Mouse (Mus musculus): ENCODE data around the gene Olfr1411.

The Olfr1411 gene

DNA sequence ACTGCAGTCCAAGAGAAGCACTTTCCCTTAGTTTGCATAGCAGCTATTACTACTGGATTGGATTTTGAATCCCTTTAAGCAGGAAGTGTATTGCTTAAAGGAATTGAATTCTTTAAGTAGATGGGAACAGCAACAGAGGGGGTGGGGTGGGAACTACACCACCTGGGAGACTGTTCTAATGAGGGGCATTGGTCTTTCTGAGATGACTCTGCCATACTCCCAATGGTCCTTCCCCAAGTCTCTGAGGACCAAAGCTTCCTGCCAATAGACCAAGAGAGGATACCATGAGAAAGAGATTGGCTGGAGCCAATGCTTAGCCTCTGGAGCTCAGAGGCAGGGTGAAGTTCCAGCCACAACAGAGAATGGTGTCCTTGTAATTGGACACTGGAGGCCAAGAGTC lies at the start of gene Olfr1411:
Gene Olfr1411 (plus strand): TSS at position 301 of the 400 bp plus-strand sequence.
- no peak for DNase-seq (ENCODE audit: low read depth, low spot score)

DNA sequence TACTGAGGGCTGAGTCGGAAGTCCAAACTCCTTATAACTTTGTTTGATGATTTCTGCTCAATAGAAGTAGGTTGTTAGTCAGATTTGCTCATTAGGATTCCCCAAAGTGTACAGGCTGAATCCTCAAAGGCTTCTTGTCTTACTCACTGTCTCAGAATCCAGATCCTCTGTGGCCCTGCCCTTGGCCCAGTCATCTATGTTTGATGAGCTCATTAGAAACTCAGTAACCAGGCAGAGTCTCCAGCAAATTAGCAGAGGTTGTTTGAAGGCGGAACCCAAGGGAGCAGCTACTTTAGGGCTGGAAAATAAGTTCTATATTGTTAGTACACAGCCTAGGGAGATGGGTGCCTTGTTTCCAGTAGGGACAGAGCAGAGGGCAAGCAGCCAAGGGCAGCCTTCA lies 48.3 kb upstream of the Olfr1411 start:
- no peak for DNase-seq (ENCODE audit: low read depth, low spot score)

DNA sequence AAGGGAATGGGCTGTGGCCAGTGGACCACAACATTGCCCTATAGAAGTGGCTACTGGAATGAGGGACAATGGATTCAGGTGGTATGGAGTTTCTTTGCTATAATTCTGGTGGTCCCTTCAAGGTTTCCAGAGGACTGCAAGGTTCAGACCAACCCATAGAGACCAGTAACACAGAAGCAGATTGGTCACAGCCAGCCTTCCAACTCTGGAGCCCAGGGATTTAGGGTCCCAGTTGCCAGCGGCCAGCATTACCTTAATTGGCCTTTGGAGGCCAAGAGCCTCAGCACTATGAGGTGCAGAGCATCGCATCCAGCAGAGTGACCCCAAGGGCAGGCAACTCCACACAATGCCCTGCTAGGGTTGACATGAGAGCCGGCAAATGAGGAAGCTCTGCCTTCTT lies 23.2 kb upstream of the Olfr1411 start, which contains the start of gene Olfr1413:
Gene Olfr1413 (plus strand): TSS at position 301 of the 400 bp plus-strand sequence.
- no peak for DNase-seq (ENCODE audit: low read depth, low spot score)

DNA sequence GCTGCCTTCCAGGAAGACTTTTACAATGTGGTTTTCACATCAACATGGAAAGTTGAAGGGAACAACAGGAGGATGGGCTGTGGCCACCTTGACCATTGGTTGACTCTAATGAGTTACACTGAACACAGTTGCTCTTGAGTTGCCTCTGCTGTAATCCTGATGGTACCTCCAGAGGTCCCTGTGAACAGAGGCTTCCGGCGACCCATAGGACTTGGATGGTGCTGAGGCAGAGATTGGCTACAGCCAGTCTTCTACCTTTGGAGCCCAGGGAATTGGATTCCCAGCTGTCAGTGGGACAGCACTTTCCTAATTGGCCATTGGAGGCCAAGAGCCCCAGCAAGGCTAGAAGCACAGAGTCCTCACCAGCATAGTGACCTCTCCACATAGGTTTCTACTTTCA lies 8.7 kb upstream of the Olfr1411 start, which contains the start of gene Olfr1412:
Gene Olfr1412 (plus strand): TSS at position 301 of the 400 bp plus-strand sequence.
- no peak for DNase-seq (ENCODE audit: low read depth, low spot score)

DNA sequence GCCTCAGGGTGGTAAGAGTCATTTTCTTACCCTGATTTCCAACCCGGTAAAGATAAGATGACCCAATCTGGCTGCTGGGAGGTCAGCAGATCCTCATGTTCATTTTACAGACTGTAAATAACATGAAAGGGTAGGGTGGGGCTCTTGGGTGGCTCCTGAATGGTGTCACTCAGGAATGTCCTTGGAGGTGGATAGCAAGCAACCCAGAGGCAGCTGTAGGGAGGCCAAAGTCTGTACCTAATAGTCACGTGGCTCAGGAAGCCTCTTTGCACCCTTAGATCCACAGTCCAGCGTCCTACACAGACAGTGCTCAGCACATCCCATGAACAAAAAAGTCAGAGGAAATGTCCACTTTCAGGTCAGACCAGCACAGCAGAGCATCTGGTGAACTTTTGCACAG lies 1.8 kb downstream of the Olfr1411 start:
- no peak for DNase-seq (ENCODE audit: low read depth, low spot score)

DNA sequence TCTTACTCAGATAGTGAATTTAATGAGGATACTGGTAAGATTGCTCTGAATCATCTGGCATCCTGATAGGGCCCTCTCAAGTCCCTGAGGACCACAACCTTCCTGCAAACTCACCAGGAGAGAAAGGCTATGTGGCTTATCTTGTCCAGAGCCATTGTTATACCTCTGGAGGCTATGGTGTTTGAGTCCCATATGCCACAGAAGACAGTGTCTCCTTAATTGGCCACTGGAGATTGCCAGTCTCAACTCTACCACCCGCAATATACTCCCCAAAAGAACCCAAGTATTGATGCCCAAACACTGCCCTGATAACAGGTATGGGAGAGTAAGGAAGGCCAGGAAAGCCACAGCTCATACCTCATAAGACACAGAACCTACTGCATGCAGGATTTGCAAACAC lies 11.3 kb downstream of the Olfr1411 start, which contains the start of gene Olfr1410:
Gene Olfr1410 (plus strand): TSS at position 301 of the 400 bp plus-strand sequence.
- no peak for DNase-seq (ENCODE audit: low read depth, low spot score)

DNA sequence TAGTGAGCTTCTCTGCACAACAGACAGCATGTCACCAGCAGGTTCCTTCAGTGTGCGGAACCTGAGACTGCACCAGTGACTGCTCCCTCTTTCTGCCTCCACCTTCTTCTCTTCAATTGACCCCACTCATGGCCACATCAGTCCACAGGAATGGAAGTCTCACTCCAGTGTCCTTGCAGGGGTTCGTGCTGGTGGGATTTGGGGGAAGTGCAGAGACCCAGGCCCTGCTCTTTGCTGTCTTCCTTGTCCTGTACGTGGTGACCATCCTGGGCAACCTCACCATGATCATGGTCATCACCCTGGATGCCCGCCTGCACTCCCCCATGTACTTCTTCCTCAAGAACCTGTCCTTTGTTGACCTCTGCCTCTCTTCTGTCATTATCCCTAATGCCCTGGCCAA lies 13.5 kb downstream of the Olfr1411 start:
- no peak for DNase-seq (ENCODE audit: low read depth, low spot score)

DNA sequence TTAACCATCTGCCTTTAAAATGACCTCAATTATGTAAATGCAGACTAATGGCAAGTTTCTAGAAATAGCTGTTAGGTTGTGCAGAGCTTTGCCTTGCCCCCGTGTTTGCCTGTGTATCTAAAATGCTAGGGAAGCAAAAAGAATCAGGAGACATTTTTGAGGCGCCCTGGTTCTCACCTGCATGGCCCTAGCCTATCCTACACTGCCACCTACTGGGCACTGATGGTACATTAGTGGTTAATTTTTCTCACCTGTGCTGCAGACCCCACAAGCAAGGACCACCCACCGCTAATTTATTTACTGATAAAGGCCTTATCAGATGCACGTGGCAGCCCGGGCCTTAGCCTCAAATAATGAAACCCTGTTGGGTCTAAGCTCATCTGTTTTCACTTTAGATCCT lies 16.8 kb downstream of the Olfr1411 start:
- DNase-seq (ENCODE audit: low read depth, low spot score) = peak; percentile 24

DNA sequence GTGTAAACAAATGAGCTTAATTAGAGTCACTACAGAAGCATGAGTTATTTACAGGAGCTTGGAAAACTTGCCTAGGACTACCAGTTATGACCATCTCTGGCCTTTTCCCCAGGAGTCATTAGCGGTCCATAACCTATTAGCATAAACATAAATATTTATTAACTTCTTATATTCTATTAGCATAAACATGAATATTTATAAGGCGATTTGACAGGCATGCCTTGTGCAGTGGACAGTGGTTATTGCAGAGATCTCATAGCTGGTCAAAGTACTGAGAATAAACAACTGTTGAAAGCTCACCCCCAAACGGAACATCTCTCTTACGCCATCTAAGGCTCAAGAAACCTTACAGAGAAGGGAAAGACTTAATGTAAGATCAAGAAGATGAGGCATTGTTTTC lies 19.0 kb downstream of the Olfr1411 start:
- no peak for DNase-seq (ENCODE audit: low read depth, low spot score)

DNA sequence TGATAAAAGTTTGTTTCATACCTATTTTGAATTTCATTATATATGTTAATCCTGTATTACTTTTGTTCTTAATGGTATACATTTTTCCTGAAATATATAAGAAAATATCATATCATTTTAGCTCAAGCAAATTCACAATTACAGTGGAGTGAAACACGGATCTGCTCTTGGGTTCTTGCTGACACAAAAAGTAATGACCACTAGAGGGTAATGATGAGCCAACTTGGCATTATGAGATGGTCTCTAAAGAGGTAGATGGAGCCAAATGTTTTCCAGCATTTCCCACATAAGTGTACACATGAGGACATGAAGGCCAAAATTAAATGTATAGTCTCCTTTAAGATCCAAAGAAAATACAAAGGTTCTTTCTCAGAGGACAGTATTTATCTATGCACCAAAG lies 20.3 kb downstream of the Olfr1411 start:
- DNase-seq (ENCODE audit: low read depth, low spot score) = no peak

DNA sequence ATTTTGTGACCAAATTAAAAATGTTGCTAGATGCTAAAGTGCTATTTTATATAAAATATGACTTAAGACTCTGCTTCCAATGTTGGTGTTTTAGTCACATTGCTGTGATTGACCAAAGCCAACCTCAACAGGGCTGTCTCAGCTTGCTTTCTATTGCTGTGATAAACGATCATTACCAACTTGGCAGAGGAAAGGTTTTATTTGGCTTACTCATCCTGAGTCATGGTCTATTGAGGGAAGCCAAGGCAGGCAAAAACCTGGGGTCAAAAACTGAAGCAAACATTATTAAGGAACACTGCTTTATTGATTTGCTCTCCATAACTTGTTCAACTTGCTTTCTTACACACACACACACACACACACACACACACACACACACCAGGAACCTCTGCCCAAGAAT lies 21.8 kb downstream of the Olfr1411 start:
- DNase-seq (ENCODE audit: low read depth, low spot score) = no peak

DNA sequence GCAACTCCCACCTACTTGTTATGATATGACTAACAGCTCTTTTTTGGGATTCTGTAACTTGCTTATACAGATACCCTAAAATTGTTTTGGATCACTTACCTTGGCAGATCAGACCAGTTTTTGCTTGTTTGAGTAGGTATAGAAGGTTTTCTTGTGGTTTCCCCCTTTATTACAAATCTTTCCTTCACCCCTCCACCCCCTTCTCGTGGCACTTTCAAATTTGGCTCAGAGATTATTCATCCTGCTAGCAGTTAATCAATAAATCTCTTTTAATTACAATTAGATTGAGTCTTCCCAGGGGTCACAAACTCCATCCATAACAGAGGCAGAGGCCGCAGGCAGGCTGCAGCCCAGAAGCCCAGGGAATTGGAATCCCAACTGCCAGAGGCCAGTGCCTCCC lies 23.3 kb downstream of the Olfr1411 start, which contains the start of gene Olfr12:
Gene Olfr12 (plus strand): TSS at position 301 of the 400 bp plus-strand sequence.
- no peak for DNase-seq (ENCODE audit: low read depth, low spot score)

DNA sequence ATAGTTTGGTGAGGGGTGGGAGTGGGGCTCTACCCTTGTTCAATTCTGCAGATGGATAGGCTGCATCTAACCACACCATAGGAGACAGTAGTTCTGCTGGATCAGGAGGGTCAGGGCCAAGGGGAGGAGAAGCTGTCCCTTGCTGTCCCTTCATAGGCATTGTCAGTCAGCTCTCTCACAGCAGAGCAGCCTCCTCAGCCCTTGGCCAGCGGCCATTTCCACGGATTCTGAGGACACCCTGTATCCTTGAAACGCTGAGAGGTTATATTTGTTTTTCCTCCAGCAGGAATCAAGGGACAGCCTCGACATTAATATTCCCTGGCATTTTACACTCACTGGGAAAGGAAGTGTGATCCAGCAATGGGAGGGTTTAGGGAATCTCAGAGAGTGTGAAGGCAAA lies 24.1 kb downstream of the Olfr1411 start:
- no peak for DNase-seq (ENCODE audit: low read depth, low spot score)

DNA sequence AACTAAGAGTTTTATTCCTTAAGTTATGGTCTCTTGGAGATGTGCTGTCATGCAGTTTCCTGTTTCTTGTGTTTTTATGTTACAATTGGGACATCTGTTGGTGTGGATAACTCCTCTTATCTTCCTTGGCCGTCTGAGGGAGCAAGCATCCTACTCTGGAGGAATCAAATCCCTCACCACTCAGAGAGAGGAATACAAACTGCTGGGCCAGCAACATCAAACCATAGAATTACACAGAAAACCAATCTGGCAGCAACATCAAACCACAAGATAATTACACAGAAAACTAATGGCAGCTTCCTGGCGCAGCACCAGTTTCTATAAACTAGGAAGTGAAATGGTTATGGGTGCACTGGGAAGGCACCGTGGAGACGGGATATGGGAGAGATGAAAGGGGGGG lies 34.0 kb downstream of the Olfr1411 start:
- no peak for DNase-seq (ENCODE audit: low read depth, low spot score)

DNA sequence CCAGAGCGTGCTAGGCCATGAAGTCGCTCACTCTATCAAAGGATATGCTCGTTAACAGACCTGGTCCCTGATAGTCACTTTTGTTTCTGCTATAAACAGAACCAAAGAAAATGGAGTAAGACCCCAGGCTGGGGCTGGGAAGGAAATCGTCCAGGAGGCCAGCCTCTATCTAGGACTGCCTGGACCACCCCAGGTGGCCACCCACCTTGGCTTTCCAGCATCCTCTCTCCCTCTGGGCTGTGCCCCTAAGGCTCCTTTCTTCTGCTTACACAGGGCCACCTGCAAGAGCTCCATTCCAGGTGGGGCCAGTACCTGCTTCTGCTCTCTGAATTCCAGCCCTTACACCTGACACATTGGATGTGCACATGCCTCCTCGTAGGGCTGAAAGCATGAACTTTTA lies 38.0 kb downstream of the Olfr1411 start:
- DNase-seq (ENCODE audit: low read depth, low spot score) = no peak

DNA sequence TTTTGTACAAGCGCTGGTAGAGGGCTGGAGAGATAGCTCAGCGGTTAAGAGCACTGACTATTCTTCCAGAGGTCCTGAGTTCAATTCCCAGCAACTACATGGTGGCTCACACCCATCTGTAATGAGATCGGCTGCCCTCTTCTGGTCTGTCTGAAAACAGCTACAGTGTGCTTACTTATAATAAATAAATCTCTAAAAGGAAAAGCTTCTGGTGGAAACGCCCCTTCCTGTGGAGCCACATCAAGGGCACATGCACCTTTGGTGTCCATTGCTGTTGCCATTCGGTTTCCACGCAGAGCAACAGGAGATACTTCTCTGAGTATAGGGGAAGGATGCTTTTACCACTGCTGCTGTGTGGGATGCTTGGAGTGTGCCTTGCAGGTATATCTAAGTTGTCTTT lies 38.7 kb downstream of the Olfr1411 start:
- DNase-seq (ENCODE audit: low read depth, low spot score) = no peak

DNA sequence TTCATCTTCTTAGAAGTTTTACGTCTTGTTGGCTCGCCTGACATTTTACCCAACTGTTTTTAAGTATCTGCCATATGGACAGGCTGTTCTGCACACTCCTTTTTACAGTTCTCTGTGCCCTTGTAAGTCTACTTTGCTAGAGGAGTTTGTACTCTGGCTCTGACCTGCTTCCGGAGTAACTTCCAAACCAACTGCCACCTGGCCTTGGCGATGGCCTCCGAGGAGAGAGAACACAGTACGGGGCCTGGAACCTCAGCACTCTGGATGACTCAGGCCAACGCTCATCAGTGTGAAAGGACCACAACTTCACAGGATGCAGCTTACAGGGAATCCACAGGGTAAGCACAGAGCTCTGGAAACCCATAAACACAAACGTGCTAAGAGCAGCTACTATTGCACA lies 39.5 kb downstream of the Olfr1411 start:
- DNase-seq (ENCODE audit: low read depth, low spot score) = no peak

DNA sequence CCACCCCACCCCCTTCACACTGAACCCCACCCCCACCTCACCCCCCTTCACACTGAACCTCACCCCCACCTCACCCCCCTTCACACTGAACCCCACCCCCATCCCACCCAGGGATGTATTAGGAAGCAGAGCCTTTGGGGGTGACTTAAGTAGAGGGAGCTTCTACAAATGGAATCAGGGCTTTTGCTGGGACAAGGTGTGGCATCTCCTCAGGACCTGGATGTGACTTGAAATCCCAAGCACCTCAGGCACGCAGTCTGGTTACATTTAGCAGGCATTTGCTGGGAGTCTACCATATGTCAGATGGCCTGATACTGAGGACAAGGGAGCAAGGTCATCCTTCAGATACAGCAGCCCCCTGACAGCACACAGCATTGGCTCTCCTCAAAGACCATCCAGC lies 40.4 kb downstream of the Olfr1411 start:
- no peak for DNase-seq (ENCODE audit: low read depth, low spot score)

DNA sequence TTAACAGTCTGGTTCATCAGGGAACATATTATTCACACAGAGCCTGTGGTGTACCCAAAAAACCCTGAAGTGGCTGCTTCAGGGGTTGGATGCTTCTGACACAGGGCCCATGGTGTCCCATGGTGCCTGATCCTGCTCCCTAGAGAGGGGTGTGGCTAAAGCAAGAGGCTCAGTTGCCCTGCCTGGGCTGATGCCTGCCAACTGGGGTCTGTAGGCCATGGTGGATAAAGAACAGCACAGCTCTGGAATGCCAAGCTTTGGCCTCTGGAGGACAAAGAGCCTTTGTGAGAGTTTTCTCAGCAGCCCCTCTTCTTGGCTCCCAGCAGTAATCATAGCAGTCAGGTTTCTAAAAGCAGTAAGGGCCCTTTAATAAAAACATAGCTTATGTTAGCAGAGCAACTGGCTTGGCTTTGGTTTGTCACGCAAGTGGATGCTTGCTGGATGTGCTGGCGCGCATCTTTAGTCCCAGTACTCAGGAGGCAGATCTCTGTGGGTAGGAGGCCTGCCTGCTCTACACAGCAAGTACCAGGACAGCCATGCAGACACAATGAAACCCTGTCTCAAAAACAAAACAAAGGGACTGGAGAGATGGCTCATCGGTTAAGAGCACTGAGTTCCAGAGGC lies 40.9 kb downstream of the Olfr1411 start:
- no peak for DNase-seq (ENCODE audit: low read depth, low spot score)

DNA sequence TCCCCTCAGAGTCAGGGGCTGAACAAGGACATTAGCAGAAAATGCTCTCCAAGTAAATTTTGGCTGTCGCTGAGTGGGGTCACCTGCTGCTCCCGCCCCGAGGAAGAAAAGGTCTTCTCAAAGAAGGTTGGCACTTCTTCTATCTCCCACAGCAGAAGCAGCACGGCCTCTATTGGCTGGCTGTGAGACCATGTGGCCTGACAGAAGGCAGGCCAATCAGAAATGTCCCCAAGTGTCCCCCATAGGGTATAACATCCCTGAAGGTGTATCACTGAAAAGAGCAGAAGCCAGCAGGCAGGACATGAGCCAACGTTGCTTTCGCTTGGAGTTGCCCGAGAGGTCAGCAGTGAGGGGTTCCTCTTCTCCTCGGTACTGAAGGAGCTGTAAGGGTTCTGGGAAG lies 41.8 kb downstream of the Olfr1411 start:
- no peak for DNase-seq (ENCODE audit: low read depth, low spot score)

DNA sequence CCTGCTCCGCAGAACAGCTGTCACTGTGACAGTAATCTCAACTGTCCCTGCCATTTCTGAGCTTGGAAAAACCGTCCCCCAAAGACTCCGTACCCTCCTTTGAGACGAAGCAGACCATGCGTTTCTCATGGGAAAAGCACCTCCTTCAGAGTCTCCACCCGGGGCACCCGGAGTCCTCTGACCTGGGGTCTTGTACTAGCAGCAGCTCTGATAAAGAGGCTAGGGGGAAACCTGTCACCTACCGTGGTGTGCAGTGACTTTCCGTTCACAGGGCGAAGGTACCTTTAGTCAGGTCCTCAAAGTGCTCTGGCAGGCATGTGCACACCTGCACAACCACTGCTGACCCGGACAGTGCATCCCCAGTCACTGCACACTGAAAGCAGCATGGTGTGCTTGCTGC lies 42.5 kb downstream of the Olfr1411 start:
- DNase-seq (ENCODE audit: low read depth, low spot score) = no peak

DNA sequence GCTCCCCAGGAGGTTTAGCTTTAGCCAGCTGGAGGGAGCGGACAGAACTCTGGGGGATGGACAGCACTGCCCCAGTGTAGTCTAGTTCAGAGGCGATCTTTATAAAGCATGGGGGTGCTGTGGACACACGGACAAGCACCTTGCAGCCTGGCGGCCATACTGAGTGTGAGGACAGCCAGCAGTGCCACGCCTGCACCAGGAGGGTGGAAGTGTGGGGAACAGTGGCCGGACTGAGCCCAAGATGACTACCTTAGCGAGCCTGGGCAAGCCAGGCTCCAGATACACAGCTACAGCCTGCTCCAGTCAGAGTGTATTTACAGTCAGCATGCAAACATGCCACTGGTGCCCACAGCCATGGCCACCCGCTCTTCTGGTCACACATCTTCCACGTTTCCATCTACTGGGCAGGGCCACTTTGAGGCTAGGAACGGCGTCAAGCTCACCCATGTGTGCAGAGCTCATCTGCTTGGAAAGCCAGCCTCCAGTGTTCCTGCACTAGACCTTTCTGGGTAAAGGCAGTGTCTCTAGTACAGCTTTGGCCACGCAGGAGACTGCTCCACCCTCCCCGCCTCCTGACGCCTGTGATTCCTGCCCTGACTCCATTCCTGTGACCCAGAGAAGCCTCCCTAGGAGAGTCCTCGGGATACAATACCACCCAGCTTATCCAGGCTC lies 43.4 kb downstream of the Olfr1411 start:
- DNase-seq (ENCODE audit: low read depth, low spot score) = no peak

DNA sequence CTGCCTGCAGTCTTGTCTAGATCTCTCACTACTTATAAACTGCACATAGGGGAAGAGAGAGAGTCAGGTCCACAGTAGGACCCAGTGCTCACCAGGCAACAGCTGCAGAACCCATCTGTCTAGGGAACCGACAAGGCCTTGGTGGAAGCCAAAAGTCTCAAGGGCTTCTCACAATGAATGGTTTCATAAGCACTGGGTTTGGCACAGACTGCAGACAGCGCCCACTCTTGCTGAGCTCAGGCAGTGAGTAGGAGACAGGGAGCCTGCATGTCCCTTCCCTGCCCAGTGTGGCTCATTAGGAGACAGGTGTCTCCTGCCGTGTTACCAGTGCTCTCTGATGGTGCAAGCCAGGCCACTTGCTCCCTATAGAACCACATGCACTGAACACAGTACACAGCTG lies 44.0 kb downstream of the Olfr1411 start:
- peak; percentile 79 for DNase-seq (ENCODE audit: low read depth, low spot score)
